ENCODE assay signal across 16 mouse cellular contexts in genomic region chr12:91075600-91075999, GRCm38 (mm10).
"Had no signal": no experiment of that assay in that cellular context is flagged by ENCODE, and none has a peak within 500 bp of the region (broad histone marks: within the 10 kb centered on the region; RNA-seq: fewer than 3 reads in every experiment).

No protein-coding gene starts in this region.

- H3K9me3 ChIP-seq: neural tube, embryonic 13.5 days; neural tube, embryonic 15.5 days; stomach, embryonic 15.5 days had no signal

- H3K4me1 ChIP-seq: neural tube, embryonic 13.5 days; neural tube, embryonic 15.5 days; stomach, embryonic 15.5 days had no signal

- H3K9ac ChIP-seq: neural tube, embryonic 13.5 days; neural tube, embryonic 15.5 days; stomach, embryonic 15.5 days had no signal

- DNase-seq: retina, postnatal 1 day; right cerebral cortex, adult 18-20 months; right cerebral cortex, postnatal 14 days; right cerebral cortex, postnatal 25 days; right cerebral cortex, postnatal 4 days; spleen, adult 18-20 months; thymus, adult 18-20 months; thymus, adult 2 months; thymus, postnatal 14 days; thymus, postnatal 25 days; thymus, postnatal 36 days; thymus, postnatal 4 days had no signal

- H3K27me3 ChIP-seq: neural tube, embryonic 13.5 days; neural tube, embryonic 15.5 days; stomach, embryonic 15.5 days had no signal

- H3K4me2 ChIP-seq: neural tube, embryonic 13.5 days; neural tube, embryonic 15.5 days; stomach, embryonic 15.5 days had no signal

- H3K27ac ChIP-seq: neural tube, embryonic 13.5 days; neural tube, embryonic 15.5 days; stomach, embryonic 15.5 days; stomach, postnatal 0 days had no signal

- H3K36me3 ChIP-seq: neural tube, embryonic 13.5 days; neural tube, embryonic 15.5 days; stomach, embryonic 15.5 days had no signal

- H3K4me3 ChIP-seq: neural tube, embryonic 13.5 days; neural tube, embryonic 15.5 days; stomach, embryonic 15.5 days had no signal
